Mouse (Mus musculus): ENCODE results near the gene Egln3.

DNA sequence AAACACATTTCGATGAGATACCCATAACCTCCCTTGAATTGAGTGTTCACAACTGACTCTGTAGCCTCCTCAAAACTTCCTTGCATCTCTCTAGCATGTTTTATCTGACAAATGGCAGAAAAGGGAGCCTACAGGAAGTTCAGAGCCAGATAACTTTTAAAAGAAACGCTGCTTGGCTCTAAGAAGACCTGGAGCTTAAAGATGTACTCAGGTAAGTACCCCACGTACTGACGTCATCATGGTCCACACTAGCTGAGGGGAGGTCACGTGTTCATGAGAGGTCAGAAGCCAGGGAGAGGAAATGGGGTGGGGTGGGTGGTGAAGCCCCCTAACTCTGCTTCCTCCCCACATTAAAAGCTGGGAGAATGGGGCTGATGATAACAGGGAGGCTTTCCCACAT is 13.0 kb upstream of the Egln3 start:
- TF ChIP-seq GATA1 (IDR thresholded peaks at IDR 0.05; ENCODE audit: borderline replicate concordance, low read length) (no peak), CTCF (IDR thresholded peaks at IDR 0.05; ENCODE audit: low read depth, low read length) (no peak), TAL1 (conservative IDR thresholded peaks at IDR 0.05; ENCODE audit: low read depth, low read length) (no peak), GATA2 (IDR thresholded peaks at IDR 0.05; ENCODE audit: borderline replicate concordance, low read depth, low read length) (no peak)

Measured in G1E (cell line).